Mouse (Mus musculus): Measurements from ENCODE around the gene Krtcap2. TPM values are rescaled to one million over a fixed set of nuclear protein-coding genes. Genes with fewer than 3 reads are reported as not detected.
A peak's percentile ranks its signal among the peaks of the same experiment; 100 is the strongest.

The Krtcap2 gene
- polyA plus RNA-seq, 1 experiment from 2014 or later: 321 TPM

MicroRNAs encoded within 50 kb of the gene (microRNA counts, 519-probe panel; counts per million panel counts)
- microRNA mmu-miR-92b: not detected

Small RNA genes within 50 kb of the gene (microRNA-seq; reads per million reads assigned to microRNA genes)
- 199 reads per million, percentile 63 among the genes with 10 or more reads in this experiment for gene Mir92b

Other genes starting within 250 kb of the Krtcap2 start
- gene Rusc1, start 152.7 kb upstream of the Krtcap2 start, polyA plus RNA-seq (2014; fragmentation: Nextera tagmentation; extraction: Ambion mirVana): 12.5 and 16.7 TPM in 2 replicates
- not detected in 2 replicates for gene Gm43738, start 144.9 kb upstream of the Krtcap2 start, polyA plus RNA-seq (2014; fragmentation: Nextera tagmentation; extraction: Ambion mirVana)
- gene Fdps, start 144.0 kb upstream of the Krtcap2 start, polyA plus RNA-seq (2014; fragmentation: Nextera tagmentation; extraction: Ambion mirVana): 186 and 191 TPM in 2 replicates
- 1.3 and 1.5 TPM in 2 replicates for gene Pklr, start 109.8 kb upstream of the Krtcap2 start, polyA plus RNA-seq (2014; fragmentation: Nextera tagmentation; extraction: Ambion mirVana)
- gene Hcn3, start 85.8 kb upstream of the Krtcap2 start, polyA plus RNA-seq (2014; fragmentation: Nextera tagmentation; extraction: Ambion mirVana): 0.49 and 0.73 TPM in 2 replicates
- gene Clk2, start 81.2 kb upstream of the Krtcap2 start, polyA plus RNA-seq (2014; fragmentation: Nextera tagmentation; extraction: Ambion mirVana): 33.8 and 35.1 TPM in 2 replicates
- 84.6 and 107 TPM in 2 replicates for gene Scamp3, start 68.5 kb upstream of the Krtcap2 start, polyA plus RNA-seq (2014; fragmentation: Nextera tagmentation; extraction: Ambion mirVana)
- gene Fam189b, start 62.8 kb upstream of the Krtcap2 start, polyA plus RNA-seq (2014; fragmentation: Nextera tagmentation; extraction: Ambion mirVana): 34.5 and 49.3 TPM in 2 replicates
- 32.0 and 37.4 TPM in 2 replicates for gene Gba, start 43.0 kb upstream of the Krtcap2 start, polyA plus RNA-seq (2014; fragmentation: Nextera tagmentation; extraction: Ambion mirVana)
- 12.5 and 13.2 TPM in 2 replicates for gene Thbs3, start 30.8 kb upstream of the Krtcap2 start, polyA plus RNA-seq (2014; fragmentation: Nextera tagmentation; extraction: Ambion mirVana)
- gene Mtx1, start 18.9 kb upstream of the Krtcap2 start, polyA plus RNA-seq (2014; fragmentation: Nextera tagmentation; extraction: Ambion mirVana): 217 and 259 TPM in 2 replicates
- 8.0 and 13.6 TPM in 2 replicates for gene Muc1, start 16.9 kb upstream of the Krtcap2 start, polyA plus RNA-seq (2014; fragmentation: Nextera tagmentation; extraction: Ambion mirVana)
- gene Trim46, start 343 bp downstream of the Krtcap2 start, polyA plus RNA-seq (2014; fragmentation: Nextera tagmentation; extraction: Ambion mirVana): 2.8 and 3.6 TPM in 2 replicates
- 134 and 200 TPM in 2 replicates for gene Dpm3, start 13.4 kb downstream of the Krtcap2 start, polyA plus RNA-seq (2014; fragmentation: Nextera tagmentation; extraction: Ambion mirVana)
- gene Slc50a1, start 24.6 kb downstream of the Krtcap2 start, polyA plus RNA-seq (2014; fragmentation: Nextera tagmentation; extraction: Ambion mirVana): 55.1 and 64.1 TPM in 2 replicates
- 45.4 and 58.8 TPM in 2 replicates for gene Efna1, start 35.2 kb downstream of the Krtcap2 start, polyA plus RNA-seq (2014; fragmentation: Nextera tagmentation; extraction: Ambion mirVana)
- gene Efna3, start 77.0 kb downstream of the Krtcap2 start, polyA plus RNA-seq (2014; fragmentation: Nextera tagmentation; extraction: Ambion mirVana): 9.7 and 10.1 TPM in 2 replicates
- gene Efna4, start 92.1 kb downstream of the Krtcap2 start, polyA plus RNA-seq (2014; fragmentation: Nextera tagmentation; extraction: Ambion mirVana): 30.1 and 36.6 TPM in 2 replicates
- 35.9 and 47.1 TPM in 2 replicates for gene Adam15, start 104.0 kb downstream of the Krtcap2 start, polyA plus RNA-seq (2014; fragmentation: Nextera tagmentation; extraction: Ambion mirVana)
- 0.18 and 0.30 TPM in 2 replicates for gene Dcst2, start 116.0 kb downstream of the Krtcap2 start, polyA plus RNA-seq (2014; fragmentation: Nextera tagmentation; extraction: Ambion mirVana)
- gene Dcst1, start 119.3 kb downstream of the Krtcap2 start, polyA plus RNA-seq (2014; fragmentation: Nextera tagmentation; extraction: Ambion mirVana): 0.63 and 1.5 TPM in 2 replicates
- 1.8 and 2.2 TPM in 2 replicates for gene Zbtb7b, start 148.8 kb downstream of the Krtcap2 start, polyA plus RNA-seq (2014; fragmentation: Nextera tagmentation; extraction: Ambion mirVana)
- not detected in 2 replicates for gene Lenep, start 156.8 kb downstream of the Krtcap2 start, polyA plus RNA-seq (2014; fragmentation: Nextera tagmentation; extraction: Ambion mirVana)
- gene Flad1, start 165.9 kb downstream of the Krtcap2 start, polyA plus RNA-seq (2014; fragmentation: Nextera tagmentation; extraction: Ambion mirVana): 19.6 and 24.9 TPM in 2 replicates
- 632 and 773 TPM in 2 replicates for gene Cks1b, start 172.4 kb downstream of the Krtcap2 start, polyA plus RNA-seq (2014; fragmentation: Nextera tagmentation; extraction: Ambion mirVana)
- 42.8 and 64.0 TPM in 2 replicates for gene Shc1, start 172.5 kb downstream of the Krtcap2 start, polyA plus RNA-seq (2014; fragmentation: Nextera tagmentation; extraction: Ambion mirVana)
- 45.7 and 53.0 TPM in 2 replicates for gene Pygo2, start 184.2 kb downstream of the Krtcap2 start, polyA plus RNA-seq (2014; fragmentation: Nextera tagmentation; extraction: Ambion mirVana)
- 15.5 and 19.4 TPM in 2 replicates for gene Pbxip1, start 190.7 kb downstream of the Krtcap2 start, polyA plus RNA-seq (2014; fragmentation: Nextera tagmentation; extraction: Ambion mirVana)
- 53.8 and 60.4 TPM in 2 replicates for gene Pmvk, start 208.6 kb downstream of the Krtcap2 start, polyA plus RNA-seq (2014; fragmentation: Nextera tagmentation; extraction: Ambion mirVana)